Mouse (Mus musculus): ENCODE measurements around the gene Gm20388.

GRCm38 (mm10) chr8:122761109-122761508 lies 2850.5 kb downstream of the Gm20388 start:
- TF ChIP-seq MAFK (IDR thresholded peaks at IDR 0.05; ENCODE audit: insufficient read depth, low read depth, low read length): no peak
- no peak for TF ChIP-seq CHD2 (IDR thresholded peaks at IDR 0.05; ENCODE audit: low read depth, low read length)
- no peak for TF ChIP-seq ZC3H11A (IDR thresholded peaks at IDR 0.05; ENCODE audit: borderline replicate concordance, low read depth, low read length)
- TF ChIP-seq ZNF384 (IDR thresholded peaks at IDR 0.05; ENCODE audit: low read depth, low read length): no peak
- no peak for TF ChIP-seq HCFC1 (IDR thresholded peaks at IDR 0.05; ENCODE audit: borderline replicate concordance, insufficient read depth, low read length)
